In genomic region chr11:8859868-8860267, GRCm38 (mm10) we compare ENCODE assay signal across 8 mouse cellular contexts.
DNase-seq lines count a peak whose midpoint lies in the region; ATAC-seq lines count a peak whose summit lies in the region.

No protein-coding gene starts in this region.

- DNase-seq in monocyte, adult 2 months (ENCODE audit: low read depth in 1 of 2, low spot score in 2 of 2): peak; percentile 33 to 62
- DNase-seq in brain, adult 2 months (ENCODE audit: low read depth, low spot score): peak; percentile 76
- peak; percentile 28 to 55 for DNase-seq in gastrocnemius, adult 8-10 months (ENCODE audit: low spot score in 2 of 2)
- DNase-seq in layer of hippocampus, adult 9-10 months (ENCODE audit: low spot score): peak; percentile 46
- DNase-seq in lung, postnatal 10 days: peak; percentile 89
- DNase-seq in spleen, adult 18-20 months: peak; percentile 27 to 74

- no peak for ATAC-seq in monocyte, adult 5-6 weeks (replicated peaks; ENCODE audit: insufficient number of reproducible peaks, low FRiP score, low TSS enrichment, poor library complexity, severe bottlenecking)
- no peak for ATAC-seq in inflammation-experienced regulatory T-cells, adult 6 months
